In genomic region chr13:54780592-54780991, GRCm38 (mm10) we compare ENCODE assay signal across 10 mouse cellular contexts. TPM values are rescaled to one million over a fixed set of nuclear protein-coding genes. Genes with fewer than 3 reads are reported as not detected.
DNase-seq lines count a peak whose midpoint lies in the region; ATAC-seq lines count a peak whose summit lies in the region.
"Had no signal": no experiment of that assay in that cellular context is flagged by ENCODE, and none has a peak within 500 bp of the region (broad histone marks: within the 10 kb centered on the region; RNA-seq: fewer than 3 reads in every experiment).

No protein-coding gene starts in this region.

- no peak for ATAC-seq in forebrain, embryonic 13.5 days
- ATAC-seq in midbrain, embryonic 16.5 days, result peak; percentile 28; the same call in 1 of the 2 replicates
- no peak; the same call in 1 of the 2 replicates for ATAC-seq in monocyte, adult 5-6 weeks (replicated peaks; ENCODE audit: insufficient number of reproducible peaks, low FRiP score, low TSS enrichment, poor library complexity, severe bottlenecking)

- H3K4me2 ChIP-seq in forebrain, embryonic 13.5 days, result no peak overlapping the region
- H3K4me2 ChIP-seq in midbrain, embryonic 16.5 days (ENCODE audit: low read length), result no peak overlapping the region

- H3K4me1 ChIP-seq in forebrain, embryonic 13.5 days, result peaks cover 8% of the 10 kb centered on the region
- no peaks in the 10 kb centered on the region for H3K4me1 ChIP-seq in forebrain, embryonic 10.5 days
- no peaks in the 10 kb centered on the region for H3K4me1 ChIP-seq in midbrain, embryonic 16.5 days (ENCODE audit: control insufficient read depth, insufficient read depth, low read length)

- no peaks in the 10 kb centered on the region for H3K36me3 ChIP-seq in forebrain, embryonic 13.5 days (ENCODE audit: poor library complexity, severe bottlenecking)
- no peaks in the 10 kb centered on the region for H3K36me3 ChIP-seq in forebrain, embryonic 10.5 days (replicated peaks)
- no peaks in the 10 kb centered on the region for H3K36me3 ChIP-seq in midbrain, embryonic 16.5 days (ENCODE audit: control insufficient read depth, insufficient read depth, low read length)

- WGBS in forebrain, embryonic 13.5 days, result 74% methylated on average over 3 of the region's 3 CpGs
- WGBS in forebrain, embryonic 10.5 days, result 85% methylated on average over 3 of the region's 3 CpGs
- 66% methylated on average over 3 of the region's 3 CpGs for WGBS in midbrain, embryonic 16.5 days

- H3K27ac ChIP-seq in forebrain, embryonic 13.5 days, result peak overlapping the region; percentile 25; the same call in 1 of the 2 replicates
- no peak overlapping the region for H3K27ac ChIP-seq in forebrain, embryonic 10.5 days
- no peak overlapping the region for H3K27ac ChIP-seq in midbrain, embryonic 16.5 days (ENCODE audit: low read length)

- H3K9ac ChIP-seq in forebrain, embryonic 13.5 days, result no peak overlapping the region
- no peak overlapping the region for H3K9ac ChIP-seq in midbrain, embryonic 16.5 days (ENCODE audit: low read depth, low read length)

- no peaks in the 10 kb centered on the region for H3K27me3 ChIP-seq in forebrain, embryonic 13.5 days
- no peaks in the 10 kb centered on the region for H3K27me3 ChIP-seq in forebrain, embryonic 10.5 days (ENCODE audit: poor library complexity, severe bottlenecking)
- H3K27me3 ChIP-seq in midbrain, embryonic 16.5 days (ENCODE audit: control insufficient read depth, insufficient read depth, low read depth, low read length), result no peaks in the 10 kb centered on the region

- no peak overlapping the region for H3K4me3 ChIP-seq in forebrain, embryonic 13.5 days
- no peak overlapping the region for H3K4me3 ChIP-seq in forebrain, embryonic 10.5 days
- no peak overlapping the region for H3K4me3 ChIP-seq in midbrain, embryonic 16.5 days (ENCODE audit: low read depth, low read length)

- no peaks in the 10 kb centered on the region for H3K9me3 ChIP-seq in forebrain, embryonic 13.5 days (replicated peaks)
- H3K9me3 ChIP-seq in forebrain, embryonic 10.5 days, result no peaks in the 10 kb centered on the region; the same call in 1 of the 2 replicates
- H3K9me3 ChIP-seq in midbrain, embryonic 16.5 days (replicated peaks; ENCODE audit: control insufficient read depth, low read length, poor library complexity, severe bottlenecking), result no peaks in the 10 kb centered on the region

- no peak for DNase-seq in forebrain, embryonic 10.5 days (ENCODE audit: extremely low spot score, low spot score)
- DNase-seq in layer of hippocampus, adult 18-20 months (ENCODE audit: low spot score in 2 of 2), result peak; percentile 58 to 75
- no peak for DNase-seq in layer of hippocampus, adult 8-10 months (ENCODE audit: low spot score in 2 of 2)
- DNase-seq in cerebellum, adult 9-10 months, result peak; percentile 82
- no peak for DNase-seq in spleen, adult 12 weeks (ENCODE audit: low spot score)

RNA-seq across cellular contexts. Expression of gene Eif4e1b, which starts 3.2 kb away (rescaled TPM):
- polyA plus RNA-seq in forebrain, embryonic 13.5 days (2015; fragmentation: Nextera tagmentation; extraction: Ambion mirVana), result not detected in 2 replicates
- polyA plus RNA-seq in forebrain, embryonic 10.5 days (2016; fragmentation: Nextera tagmentation; extraction: Ambion mirVana), result not detected in 2 replicates
- not detected for total RNA-seq in layer of hippocampus, adult 18-20 months (2021)
- under 1 TPM in 1 of 4 experiments, not detected in 3; 0.35 TPM for total RNA-seq in layer of hippocampus, adult 8-10 months (2022)
- polyA plus RNA-seq in midbrain, embryonic 16.5 days (2015; fragmentation: Nextera tagmentation; extraction: Ambion mirVana), result not detected in 2 replicates
- total RNA-seq in monocyte, adult 5-6 weeks (2017), result not detected in 3 replicates
- total RNA-seq: left cerebral cortex, postnatal 25 days had no signal
- polyA plus RNA-seq: frontal cortex, adult 2 months had no signal

RNA-seq across cellular contexts. Expression of gene Tspan17, which starts 8.6 kb away (rescaled TPM):
- 11.9 and 15.0 TPM in 2 replicates for polyA plus RNA-seq in forebrain, embryonic 13.5 days (2015; fragmentation: Nextera tagmentation; extraction: Ambion mirVana)
- 7.9 and 9.5 TPM in 2 replicates for polyA plus RNA-seq in forebrain, embryonic 10.5 days (2016; fragmentation: Nextera tagmentation; extraction: Ambion mirVana)
- 10 to 100 TPM; 75.8 to 78.0 TPM for total RNA-seq in layer of hippocampus, adult 18-20 months (2021)
- 10 to 100 TPM; 79.3 to 92.1 (median 82.9) TPM for total RNA-seq in layer of hippocampus, adult 8-10 months (2022)
- polyA plus RNA-seq in midbrain, embryonic 16.5 days (2015; fragmentation: Nextera tagmentation; extraction: Ambion mirVana), result 60.1 and 67.7 TPM in 2 replicates
- total RNA-seq in monocyte, adult 5-6 weeks (2017), result 6.9 to 18.5 TPM (median 8.1 TPM) in 3 replicates

RNA-seq across cellular contexts. Expression of gene Sncb, which starts 14.2 kb away (rescaled TPM):
- 9.1 and 10.6 TPM in 2 replicates for polyA plus RNA-seq in forebrain, embryonic 13.5 days (2015; fragmentation: Nextera tagmentation; extraction: Ambion mirVana)
- polyA plus RNA-seq in forebrain, embryonic 10.5 days (2016; fragmentation: Nextera tagmentation; extraction: Ambion mirVana), result 1.1 and 1.8 TPM in 2 replicates
- total RNA-seq in layer of hippocampus, adult 18-20 months (2021), result 100 to 1,000 TPM; 687 to 705 TPM
- total RNA-seq in layer of hippocampus, adult 8-10 months (2022), result 100 to 1,000 TPM; 652 to 713 (median 673) TPM
- 68.2 and 97.6 TPM in 2 replicates for polyA plus RNA-seq in midbrain, embryonic 16.5 days (2015; fragmentation: Nextera tagmentation; extraction: Ambion mirVana)
- not detected in 3 replicates for total RNA-seq in monocyte, adult 5-6 weeks (2017)

RNA-seq across cellular contexts. Expression of gene Gprin1, which starts 30.9 kb away (rescaled TPM):
- polyA plus RNA-seq in forebrain, embryonic 13.5 days (2015; fragmentation: Nextera tagmentation; extraction: Ambion mirVana), result 3.5 TPM in 2 replicates
- polyA plus RNA-seq in forebrain, embryonic 10.5 days (2016; fragmentation: Nextera tagmentation; extraction: Ambion mirVana), result 0.56 and 0.57 TPM in 2 replicates
- total RNA-seq in layer of hippocampus, adult 18-20 months (2021), result 100 to 1,000 TPM; 146 to 150 TPM
- 100 to 1,000 TPM; 123 to 141 (median 132) TPM for total RNA-seq in layer of hippocampus, adult 8-10 months (2022)
- 5.5 and 6.6 TPM in 2 replicates for polyA plus RNA-seq in midbrain, embryonic 16.5 days (2015; fragmentation: Nextera tagmentation; extraction: Ambion mirVana)
- not detected in 3 replicates for total RNA-seq in monocyte, adult 5-6 weeks (2017)

Comparison
In these comparisons a context has a peak if more than half of its experiments do, and no peak if none do; other contexts are left out.
1. DNase-seq: peak in layer of hippocampus, adult 18-20 months (2 of 2) and cerebellum, adult 9-10 months (single experiment); none in forebrain, embryonic 10.5 days (single experiment), layer of hippocampus, adult 8-10 months (0 of 2) and spleen, adult 12 weeks (single experiment).
2. RNA of gene Sncb, which starts 14.2 kb away (total RNA-seq): 687 to 705 TPM in layer of hippocampus, adult 18-20 months and 652 to 713 TPM in layer of hippocampus, adult 8-10 months; not detected in monocyte, adult 5-6 weeks; every median in the first group is over 100 times any median in the second.